Mouse (Mus musculus): Measurements from ENCODE around the gene Ankib1. TPM values are rescaled to one million over a fixed set of nuclear protein-coding genes. Genes with fewer than 3 reads are reported as not detected.
A peak's percentile ranks its signal among the peaks of the same experiment; 100 is the strongest.
"Not testable (repeated sequence)": the region's sequence is repeated elsewhere in the genome, so short reads cannot be mapped to it uniquely, and the experiment has no call there.

Gene Ankib1
- polyA plus RNA-seq, 1 experiment from 2014 or later, result 15.6 TPM

GRCm38 (mm10) chr5:3653801-3654200 lies 148.9 kb downstream of the Ankib1 start:
- no peaks in the 10 kb centered on the region for H3K9me3 ChIP-seq (ENCODE audit: control insufficient read depth, low read length)
- WGBS, result 85% methylated on average over 4 of the region's 4 CpGs
- H3K4me3 ChIP-seq (ENCODE audit: low read length), result no peak overlapping the region
- no peak overlapping the region for H3K4me2 ChIP-seq (replicated peaks; ENCODE audit: low read depth, low read length)
- H3K36me3 ChIP-seq (ENCODE audit: control insufficient read depth, insufficient read depth, low read length), result no peaks in the 10 kb centered on the region
- no peak for ATAC-seq (ENCODE audit: low FRiP score, low TSS enrichment)
- H3K27ac ChIP-seq (ENCODE audit: low read depth, low read length), result no peak overlapping the region
- H3K4me1 ChIP-seq (ENCODE audit: control insufficient read depth, insufficient read depth, low read length), result no peaks in the 10 kb centered on the region
- no peaks in the 10 kb centered on the region for H3K27me3 ChIP-seq (ENCODE audit: control insufficient read depth, insufficient read depth, low read length)
- no peak overlapping the region for H3K9ac ChIP-seq (ENCODE audit: low read depth, low read length)

GRCm38 (mm10) chr5:3652903-3653575 lies 149.7 kb downstream of the Ankib1 start:
- not testable (repeated sequence) for H3K9me3 ChIP-seq (ENCODE audit: control insufficient read depth, low read length); H3K27me3 ChIP-seq (ENCODE audit: control insufficient read depth, insufficient read depth, low read length); H3K27ac ChIP-seq (ENCODE audit: low read depth, low read length); H3K36me3 ChIP-seq (ENCODE audit: control insufficient read depth, insufficient read depth, low read length); H3K4me3 ChIP-seq (ENCODE audit: low read length); H3K4me2 ChIP-seq (replicated peaks; ENCODE audit: low read depth, low read length); H3K9ac ChIP-seq (ENCODE audit: low read depth, low read length); H3K4me1 ChIP-seq (ENCODE audit: control insufficient read depth, insufficient read depth, low read length); ATAC-seq (ENCODE audit: low FRiP score, low TSS enrichment)
- WGBS, result 95% methylated on average over 14 of the region's 25 CpGs

- WGBS, result 85% methylated on average over 5 of the region's 5 CpGs
- no peak for ATAC-seq (ENCODE audit: low FRiP score, low TSS enrichment)
Measured at GRCm38 (mm10) chr5:3651621-3652020, 151.1 kb downstream of the Ankib1 start.

DNA sequence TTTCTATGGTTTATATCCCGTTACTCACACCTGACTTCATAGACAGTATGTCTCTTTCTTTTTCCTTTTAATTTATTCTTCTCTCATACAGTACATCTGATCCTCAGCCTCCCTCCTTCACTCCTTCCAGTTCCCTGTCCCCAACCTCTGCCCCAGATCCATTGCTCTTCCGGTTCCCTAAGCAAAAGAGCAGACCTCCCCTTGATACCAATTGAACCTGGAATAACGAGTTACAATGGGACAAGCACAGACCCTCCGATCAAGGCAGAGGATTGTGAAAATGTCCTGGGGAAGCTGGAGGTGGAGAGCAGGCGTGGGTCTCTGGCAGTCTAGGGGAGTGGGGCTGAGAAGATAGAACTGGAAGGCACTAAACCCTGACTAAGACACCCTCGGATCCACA lies 151.8 kb downstream of the Ankib1 start, which contains the start of gene Tmbim7:
Gene Tmbim7, plus strand, starts transcription at position 301 of the 400 bp plus-strand sequence.
- no peak within 1 kb of the TSS for H3K4me3 ChIP-seq (ENCODE audit: low read length)
- no peak within 1 kb of the TSS for H3K27ac ChIP-seq (ENCODE audit: low read depth, low read length)
- no peaks in the 10 kb centered on the region for H3K9me3 ChIP-seq (ENCODE audit: control insufficient read depth, low read length)
- H3K27me3 ChIP-seq (ENCODE audit: control insufficient read depth, insufficient read depth, low read length), result no peaks in the 10 kb centered on the region
- no peaks in the 10 kb centered on the region for H3K36me3 ChIP-seq (ENCODE audit: control insufficient read depth, insufficient read depth, low read length)
- H3K4me1 ChIP-seq (ENCODE audit: control insufficient read depth, insufficient read depth, low read length), result 0 out of 2 replicates have a peak, but pooled peaks cover 3% of the 10 kb centered on the region
- 83% methylated on average over 6 of the region's 6 CpGs for WGBS
- no peak within 1 kb of the TSS for H3K4me2 ChIP-seq (replicated peaks; ENCODE audit: low read depth, low read length)
- ATAC-seq (ENCODE audit: low FRiP score, low TSS enrichment), result no peak
- H3K9ac ChIP-seq (ENCODE audit: low read depth, low read length), result no peak within 1 kb of the TSS

More at GRCm38 (mm10) chr5:3651621-3652020, 151.1 kb downstream of the Ankib1 start:
- Histone ChIP-seq H3K4me2 (replicated peaks; ENCODE audit: low read depth, low read length) (no peak overlapping the region), H3K4me3 (ENCODE audit: low read length) (no peak overlapping the region), H3K9ac (ENCODE audit: low read depth, low read length) (no peak overlapping the region), H3K4me1 (ENCODE audit: control insufficient read depth, insufficient read depth, low read length) (0 out of 2 replicates have a peak, but pooled peaks cover under 1% of the 10 kb centered on the region), H3K27ac (ENCODE audit: low read depth, low read length) (no peak overlapping the region), H3K27me3 (ENCODE audit: control insufficient read depth, insufficient read depth, low read length) (no peaks in the 10 kb centered on the region), H3K9me3 (ENCODE audit: control insufficient read depth, low read length) (no peaks in the 10 kb centered on the region), H3K36me3 (ENCODE audit: control insufficient read depth, insufficient read depth, low read length) (no peaks in the 10 kb centered on the region)

DNA sequence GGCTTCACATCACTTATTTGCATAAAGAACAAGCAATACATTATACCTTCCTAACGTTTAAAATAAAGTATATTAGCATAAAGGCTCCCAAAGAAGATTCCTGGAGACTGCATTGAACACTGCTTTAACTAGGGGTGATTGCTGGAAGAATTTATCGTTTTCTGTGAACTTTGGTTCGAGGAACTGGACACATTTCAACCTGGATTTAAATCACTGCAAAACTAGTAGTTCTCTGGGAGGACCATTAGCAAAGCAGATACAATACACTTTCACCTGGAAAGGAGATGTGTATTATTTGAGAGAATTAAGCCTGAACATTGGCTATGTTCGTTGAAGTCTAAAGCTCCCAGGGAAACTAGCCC lies 153.9 kb downstream of the Ankib1 start:
- no peaks in the 10 kb centered on the region for H3K9me3 ChIP-seq (ENCODE audit: control insufficient read depth, low read length)
- 67% methylated on average over 4 of the region's 4 CpGs for WGBS

GRCm38 (mm10) chr5:3648206-3648848 lies 154.4 kb downstream of the Ankib1 start:
- 0 out of 2 replicates have a peak, but pooled peaks cover 6% of the 10 kb centered on the region for H3K4me1 ChIP-seq (ENCODE audit: control insufficient read depth, insufficient read depth, low read length)
- H3K9ac ChIP-seq (ENCODE audit: low read depth, low read length), result no peak overlapping the region
- no peak overlapping the region for H3K27ac ChIP-seq (ENCODE audit: low read depth, low read length)
- peak overlapping the region; percentile 64; the same call in 1 of the 2 replicates for H3K4me2 ChIP-seq (replicated peaks; ENCODE audit: low read depth, low read length)
- no peaks in the 10 kb centered on the region for H3K27me3 ChIP-seq (ENCODE audit: control insufficient read depth, insufficient read depth, low read length)
- 37% methylated on average over 4 of the region's 4 CpGs for WGBS
- H3K36me3 ChIP-seq (ENCODE audit: control insufficient read depth, insufficient read depth, low read length), result peaks cover 17% of the 10 kb centered on the region
- H3K4me3 ChIP-seq (ENCODE audit: low read length), result no peak overlapping the region
- H3K9me3 ChIP-seq (ENCODE audit: control insufficient read depth, low read length), result no peaks in the 10 kb centered on the region
- ATAC-seq (ENCODE audit: low FRiP score, low TSS enrichment), result 0 out of 2 replicates have a peak, but pooled peaks have one; percentile 3

More for the DNA sequence above, 153.9 kb downstream of the Ankib1 start:
- Histone ChIP-seq H3K36me3 (ENCODE audit: control insufficient read depth, insufficient read depth, low read length) (peaks cover 15% of the 10 kb centered on the region), H3K27me3 (ENCODE audit: control insufficient read depth, insufficient read depth, low read length) (no peaks in the 10 kb centered on the region), H3K9ac (ENCODE audit: low read depth, low read length) (no peak overlapping the region), H3K4me1 (ENCODE audit: control insufficient read depth, insufficient read depth, low read length) (0 out of 2 replicates have a peak, but pooled peaks cover 6% of the 10 kb centered on the region), H3K4me3 (ENCODE audit: low read length) (no peak overlapping the region), H3K4me2 (replicated peaks; ENCODE audit: low read depth, low read length) (no peak overlapping the region), H3K27ac (ENCODE audit: low read depth, low read length) (no peak overlapping the region)
- no peak for ATAC-seq (ENCODE audit: low FRiP score, low TSS enrichment)

GRCm38 (mm10) chr5:3647708-3648121 lies 155.0 kb downstream of the Ankib1 start:
- peaks cover 22% of the 10 kb centered on the region for H3K36me3 ChIP-seq (ENCODE audit: control insufficient read depth, insufficient read depth, low read length)
- peak overlapping the region; percentile 64 for H3K4me2 ChIP-seq (replicated peaks; ENCODE audit: low read depth, low read length)
- peak overlapping the region; percentile 83 for H3K4me3 ChIP-seq (ENCODE audit: low read length)
- under 1% methylated on average over 27 of the region's 46 CpGs for WGBS
- no peaks in the 10 kb centered on the region for H3K9me3 ChIP-seq (ENCODE audit: control insufficient read depth, low read length)
- 0 out of 2 replicates have a peak, but pooled peaks cover 6% of the 10 kb centered on the region for H3K4me1 ChIP-seq (ENCODE audit: control insufficient read depth, insufficient read depth, low read length)
- peak overlapping the region; percentile 90 for H3K27ac ChIP-seq (ENCODE audit: low read depth, low read length)
- no peaks in the 10 kb centered on the region for H3K27me3 ChIP-seq (ENCODE audit: control insufficient read depth, insufficient read depth, low read length)
- ATAC-seq (ENCODE audit: low FRiP score, low TSS enrichment), result peak; percentile 98
- peak overlapping the region; percentile 88 for H3K9ac ChIP-seq (ENCODE audit: low read depth, low read length)

DNA sequence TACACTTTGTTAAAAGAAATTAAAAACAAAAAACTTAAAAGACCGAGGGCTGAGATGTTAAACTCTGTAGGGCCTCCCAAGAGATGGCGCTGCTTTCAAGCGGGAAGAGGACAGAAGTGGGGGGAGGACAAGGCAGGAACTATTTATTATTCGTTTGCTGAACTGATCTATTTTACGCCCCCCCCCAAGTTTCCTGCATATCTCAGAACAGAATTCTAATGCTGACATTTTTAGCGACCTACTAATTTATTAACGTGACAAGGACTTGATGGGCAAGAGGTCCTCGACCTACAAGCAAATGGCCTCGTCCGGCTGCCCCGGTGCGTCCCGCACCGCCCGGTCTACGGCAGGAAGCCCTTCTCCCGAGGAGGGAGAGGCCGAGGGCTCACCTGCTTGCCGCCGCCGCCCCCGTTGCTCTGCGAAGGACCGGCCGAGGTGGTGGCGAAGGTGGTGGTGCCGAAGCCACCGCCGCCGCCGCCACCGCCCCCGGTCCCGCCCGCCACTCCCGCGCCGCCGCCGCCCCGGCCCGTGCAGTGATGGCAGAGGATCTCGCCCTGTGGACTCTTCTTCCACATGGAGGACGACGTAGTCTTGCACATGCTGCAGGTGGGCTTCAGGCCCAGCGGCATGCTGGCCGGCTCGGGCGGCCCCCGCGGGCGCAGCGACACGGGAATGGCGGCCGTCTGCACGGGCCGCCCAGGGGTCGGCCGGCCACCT lies 155.6 kb downstream of the Ankib1 start:
- peaks cover 26% of the 10 kb centered on the region for H3K36me3 ChIP-seq (ENCODE audit: control insufficient read depth, insufficient read depth, low read length)
- WGBS, result under 1% methylated on average over 45 of the region's 60 CpGs
- peak overlapping the region; percentile 90 for H3K27ac ChIP-seq (ENCODE audit: low read depth, low read length)
- H3K9ac ChIP-seq (ENCODE audit: low read depth, low read length), result peak overlapping the region; percentile 88
- ATAC-seq (ENCODE audit: low FRiP score, low TSS enrichment), result peak; percentile 61
- 0 out of 2 replicates have a peak, but pooled peaks cover 6% of the 10 kb centered on the region for H3K4me1 ChIP-seq (ENCODE audit: control insufficient read depth, insufficient read depth, low read length)
- H3K4me3 ChIP-seq (ENCODE audit: low read length), result peak overlapping the region; percentile 83
- H3K4me2 ChIP-seq (replicated peaks; ENCODE audit: low read depth, low read length), result peak overlapping the region; percentile 64
- H3K27me3 ChIP-seq (ENCODE audit: control insufficient read depth, insufficient read depth, low read length), result no peaks in the 10 kb centered on the region
- H3K9me3 ChIP-seq (ENCODE audit: control insufficient read depth, low read length), result no peaks in the 10 kb centered on the region

Data from kidney, embryonic 14.5 days (tissue).